Mouse (Mus musculus) cerebellum, postnatal 10 days (tissue): ENCODE results near the gene Cntn4.

Experiments used
- DNase-seq, 2 experiments: peaks; one replicate each; pipeline ENCODE4 v3.0.0; 2021; ENCODE audit warnings: mixed read lengths in 2 of 2

Gene Cntn4

DNA sequence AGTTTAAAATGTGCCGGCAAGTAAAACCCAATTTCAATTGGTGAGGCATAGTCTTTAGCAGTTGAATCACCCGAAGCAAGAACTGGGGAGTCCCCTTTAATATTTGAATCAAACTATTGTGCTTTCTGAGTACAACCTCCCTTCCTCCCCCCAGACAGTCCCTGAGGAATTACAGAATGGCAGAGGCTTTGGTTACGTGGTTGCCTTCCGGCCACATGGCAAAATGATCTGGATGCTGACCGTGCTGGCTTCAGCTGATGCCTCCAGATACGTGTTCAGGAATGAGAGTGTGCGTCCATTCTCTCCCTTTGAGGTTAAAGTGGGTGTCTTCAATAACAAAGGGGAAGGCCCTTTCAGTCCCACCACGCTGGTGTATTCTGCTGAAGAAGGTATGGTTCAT, 998.1 kb downstream of the Cntn4 start:
- DNase-seq: no peak

DNA sequence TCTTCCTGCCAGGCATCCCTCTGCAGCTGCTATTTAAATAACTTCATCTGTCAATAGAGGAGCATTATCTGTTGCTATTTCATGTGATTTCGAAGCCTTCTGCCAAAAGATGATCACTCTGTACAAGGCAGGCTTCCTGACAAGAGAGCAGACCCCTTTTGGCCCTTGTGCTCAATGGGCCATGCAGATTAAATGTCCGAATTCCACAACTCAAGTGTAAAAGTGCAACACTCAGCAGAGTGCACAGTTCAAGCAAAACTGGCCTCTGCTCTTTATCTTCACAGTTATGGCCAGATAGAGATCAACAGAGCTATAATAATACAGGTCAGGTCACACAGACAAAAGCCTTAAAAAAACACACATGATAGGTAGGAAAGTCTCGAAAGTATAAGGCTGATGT, 1024.5 kb downstream of the Cntn4 start:
- no peak for DNase-seq

DNA sequence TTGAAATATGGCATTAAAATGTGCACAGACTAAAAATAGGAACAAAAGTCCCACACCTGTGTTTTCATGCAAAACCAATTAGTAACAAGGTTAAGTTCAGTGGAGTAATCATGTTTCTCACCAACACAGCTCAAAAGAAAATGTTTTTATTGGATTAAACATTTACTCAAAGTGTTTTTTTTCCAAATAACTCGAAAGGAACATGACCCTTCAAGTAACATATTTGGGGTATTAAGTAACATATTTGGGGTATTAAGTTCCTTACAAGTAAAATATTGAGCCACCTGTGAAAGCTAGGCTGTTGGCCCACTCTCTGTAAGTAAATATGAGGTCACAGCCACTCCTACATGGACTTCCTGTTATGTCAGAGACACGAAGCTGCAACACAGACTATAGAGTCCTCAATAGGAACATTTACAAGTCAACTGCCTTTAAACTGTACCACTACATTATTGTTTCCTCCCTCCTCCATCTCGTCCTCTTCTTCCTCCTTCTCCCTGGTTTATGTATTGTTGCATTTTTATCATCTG, 1028.1 kb downstream of the Cntn4 start:
- DNase-seq: no peak

DNA sequence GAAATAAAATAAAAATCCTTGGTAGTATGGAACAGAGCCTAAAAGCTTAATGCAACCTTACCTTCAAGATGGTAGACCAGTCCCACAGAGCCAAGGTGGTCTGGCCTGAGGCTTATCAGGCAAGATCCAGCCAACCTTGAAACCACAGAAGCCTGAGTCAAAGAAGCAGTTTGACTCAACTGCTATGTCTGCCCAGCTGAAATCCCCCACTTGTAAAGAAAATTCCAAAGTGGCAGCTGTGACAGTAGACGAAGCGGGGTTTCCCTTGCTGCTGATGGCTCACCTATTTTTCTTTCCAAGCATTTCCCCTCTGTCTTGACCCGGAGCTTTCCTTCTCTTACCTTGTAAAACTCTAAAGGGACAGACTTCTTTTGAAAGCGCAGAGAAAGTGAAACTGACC, 1048.2 kb downstream of the Cntn4 start:
- no peak for DNase-seq

DNA sequence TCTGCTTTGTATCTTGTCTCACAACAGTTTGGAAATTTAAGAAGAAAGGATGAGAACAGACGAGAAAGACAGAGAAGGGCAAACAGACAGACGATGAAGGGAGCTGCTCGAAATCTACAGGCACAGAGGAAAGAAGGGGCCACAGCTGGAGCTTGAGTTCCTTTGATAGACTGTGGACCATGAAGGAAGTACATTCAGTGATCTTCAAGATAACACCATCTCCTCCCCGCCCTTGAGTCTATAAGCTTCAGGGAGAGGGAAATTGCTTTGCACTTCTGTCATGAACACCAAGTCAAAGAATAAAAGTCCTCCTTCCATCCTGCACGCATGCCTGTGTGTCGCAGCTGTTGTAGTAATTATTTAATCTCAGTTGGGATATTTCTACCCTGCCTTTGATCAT, 1048.6 kb downstream of the Cntn4 start:
- no peak for DNase-seq

DNA sequence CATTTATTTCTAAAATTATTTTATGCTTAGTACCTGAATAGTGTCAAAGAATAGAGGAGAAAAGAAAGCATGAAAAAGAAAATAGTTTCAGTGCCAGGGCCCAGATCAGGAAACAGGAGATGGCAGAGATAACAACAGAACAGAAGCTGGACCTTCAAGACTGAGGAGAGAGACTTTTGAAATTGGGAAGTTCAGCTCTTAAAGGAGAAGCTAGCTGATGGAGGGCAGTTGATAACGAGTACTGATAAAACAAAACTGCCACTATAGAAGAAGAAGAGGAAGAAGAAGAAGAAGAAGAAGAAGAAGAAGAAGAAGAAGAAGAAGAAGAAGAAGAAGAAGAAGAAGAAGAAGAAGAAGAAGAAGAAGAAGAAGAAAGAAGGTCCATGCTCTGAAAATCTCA, 1050.2 kb downstream of the Cntn4 start:
- DNase-seq: no peak

DNA sequence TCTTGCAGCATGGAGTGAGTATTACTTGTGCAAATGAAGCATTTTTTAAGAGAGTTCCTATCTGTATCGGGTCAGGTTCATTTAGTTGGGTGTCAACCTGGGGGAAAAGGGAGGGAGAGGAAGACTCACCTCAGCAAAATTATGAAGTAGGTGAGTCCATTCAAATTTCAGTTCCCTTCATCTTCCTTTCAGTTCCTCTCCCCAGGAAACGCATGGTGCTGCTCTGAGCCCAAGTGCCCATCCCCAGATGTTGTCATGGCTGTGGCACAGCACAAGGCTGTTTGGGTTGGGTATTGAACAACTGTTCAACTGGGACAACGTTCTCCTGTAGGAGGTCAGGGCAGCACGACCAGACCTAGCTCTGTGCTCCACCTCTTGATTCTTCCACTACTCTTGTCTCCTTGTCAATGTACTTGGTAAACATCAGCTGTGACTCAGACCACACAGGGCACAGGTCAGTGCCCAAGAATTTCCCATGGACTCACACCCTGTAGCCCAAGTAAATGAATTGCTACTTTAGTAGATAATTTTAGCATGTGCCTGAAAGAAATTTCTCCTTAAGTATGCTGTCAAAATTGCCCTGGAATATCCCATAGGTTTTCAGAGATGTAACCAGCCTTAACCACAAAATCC, 1052.3 kb downstream of the Cntn4 start:
- DNase-seq: no peak

DNA sequence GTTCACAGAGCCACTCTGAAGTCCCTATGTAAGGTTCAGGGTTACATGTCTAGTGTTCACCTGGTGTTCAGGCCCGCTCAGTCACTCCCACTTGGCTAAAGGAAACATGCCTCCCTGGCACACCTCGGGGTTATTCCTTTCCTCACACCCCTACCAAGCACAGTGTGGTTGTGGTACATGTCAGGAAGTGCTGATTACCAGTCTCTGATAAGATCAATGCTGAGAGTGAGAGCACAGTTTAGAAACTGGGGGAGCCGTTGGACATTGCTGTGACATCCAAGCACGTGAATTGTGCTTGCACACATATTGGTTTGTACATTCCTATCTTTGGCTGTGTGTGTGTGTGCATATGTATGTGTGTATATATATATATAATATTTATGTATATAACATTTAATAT, 1055.1 kb downstream of the Cntn4 start:
- DNase-seq: no peak

DNA sequence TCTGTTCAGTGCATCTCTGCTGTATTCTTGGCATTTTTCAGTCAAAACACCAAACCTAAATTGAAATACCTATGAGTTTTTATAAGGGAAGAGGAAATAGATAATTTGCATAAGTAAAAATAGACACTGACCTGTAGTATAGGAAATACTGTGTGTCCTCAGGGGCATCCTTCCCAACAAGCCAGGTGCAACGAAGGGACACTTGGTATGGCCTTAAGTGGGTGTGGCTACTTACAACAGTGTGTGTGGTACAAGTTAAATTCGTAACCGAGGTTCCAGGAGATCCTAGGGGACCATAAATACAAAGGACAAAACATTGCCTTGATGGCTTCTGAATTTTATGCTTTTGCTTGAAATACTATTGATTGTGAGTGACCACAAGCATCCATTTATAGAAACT, 1060.8 kb downstream of the Cntn4 start:
- no peak for DNase-seq

DNA sequence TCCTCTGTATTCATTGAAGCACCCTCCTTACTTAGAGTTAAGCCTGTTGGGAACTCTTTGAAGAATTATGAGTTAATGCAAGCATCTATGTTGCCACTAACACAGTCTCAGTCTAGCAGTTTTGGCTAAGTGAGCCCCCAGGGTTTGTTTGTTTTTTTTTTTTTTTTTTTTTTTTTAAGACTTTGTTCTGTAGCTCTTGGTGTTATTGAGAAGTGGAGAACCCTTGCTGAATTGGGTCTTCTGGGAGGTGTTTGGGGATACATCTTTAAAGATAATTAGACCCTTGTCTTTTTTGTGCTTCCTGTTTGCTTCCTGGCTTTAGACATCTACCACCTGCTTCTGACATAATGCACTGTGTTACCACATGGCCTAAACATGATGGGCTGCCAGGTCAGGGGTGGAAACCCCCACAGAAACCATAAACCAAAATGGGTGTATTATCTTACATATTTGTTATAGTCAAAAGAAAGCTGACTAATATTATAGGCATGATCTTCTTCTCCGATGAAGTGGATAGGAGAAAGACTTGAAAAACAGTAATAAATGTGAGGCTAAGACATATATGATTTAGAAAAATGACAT, 1062.9 kb downstream of the Cntn4 start:
- DNase-seq: no peak

DNA sequence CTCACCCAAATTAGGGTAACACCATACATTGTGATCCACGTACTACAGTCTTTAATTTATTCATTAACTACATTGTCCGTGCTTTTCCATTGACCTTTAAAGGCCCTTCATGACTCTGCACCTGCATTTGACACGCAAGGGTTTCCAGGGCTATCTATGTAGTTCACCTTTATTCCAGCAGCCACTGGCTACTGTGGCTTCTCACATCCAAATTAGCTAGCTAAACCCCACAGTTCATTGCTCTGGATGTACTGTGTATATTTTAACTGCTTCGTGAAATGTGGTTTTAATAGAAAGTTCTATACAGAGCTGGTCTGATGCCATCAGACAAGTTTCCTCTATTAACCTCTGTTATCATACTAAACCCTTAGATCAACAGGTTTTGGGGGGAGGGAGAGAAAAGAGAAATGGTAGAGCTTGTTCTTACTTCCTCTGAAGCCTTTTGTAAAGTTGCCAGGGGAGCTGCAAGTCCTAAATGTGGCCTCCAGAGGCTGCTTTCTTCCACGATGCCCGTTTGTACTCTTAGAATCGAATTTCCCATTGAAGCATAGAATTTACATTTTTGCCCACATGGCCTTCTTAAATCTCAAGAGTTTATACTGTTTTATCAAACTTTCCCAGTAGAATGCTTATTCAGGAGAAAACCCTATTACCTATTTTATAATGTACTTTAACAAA, 1066.2 kb downstream of the Cntn4 start:
- no peak for DNase-seq

DNA sequence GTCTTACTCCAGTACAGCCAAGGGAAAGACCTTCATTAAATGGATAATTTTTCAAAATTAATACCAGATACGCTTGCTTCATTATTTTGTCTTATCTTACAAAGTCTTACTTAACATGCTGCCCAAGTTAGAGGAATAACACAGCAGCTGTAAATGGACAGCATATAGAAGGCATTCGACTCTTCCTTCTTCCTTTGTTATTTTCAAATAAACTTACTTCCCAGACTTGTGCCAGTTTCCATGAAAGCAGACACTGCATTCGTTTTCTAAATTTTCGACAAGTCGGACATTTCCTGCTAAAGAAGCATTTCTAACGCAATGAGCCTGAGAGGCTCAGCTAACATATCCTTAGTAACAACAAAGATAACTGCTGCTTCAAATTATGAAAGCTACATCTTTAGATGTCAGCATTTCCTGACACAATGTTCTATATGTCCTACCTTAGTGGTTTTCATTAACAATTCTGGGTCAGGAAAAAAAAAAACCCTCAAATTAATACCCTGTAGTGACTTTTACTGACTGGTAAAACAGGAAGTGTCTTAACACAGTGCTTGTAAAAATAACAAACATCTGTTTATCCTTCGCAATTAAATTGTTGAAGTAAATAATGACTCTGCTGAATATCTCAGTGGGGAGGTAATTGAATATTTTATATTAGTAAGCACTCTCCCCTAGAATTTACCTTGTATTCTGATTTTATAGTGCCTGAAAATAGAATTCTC, 1068.4 kb downstream of the Cntn4 start:
- no peak for DNase-seq

DNA sequence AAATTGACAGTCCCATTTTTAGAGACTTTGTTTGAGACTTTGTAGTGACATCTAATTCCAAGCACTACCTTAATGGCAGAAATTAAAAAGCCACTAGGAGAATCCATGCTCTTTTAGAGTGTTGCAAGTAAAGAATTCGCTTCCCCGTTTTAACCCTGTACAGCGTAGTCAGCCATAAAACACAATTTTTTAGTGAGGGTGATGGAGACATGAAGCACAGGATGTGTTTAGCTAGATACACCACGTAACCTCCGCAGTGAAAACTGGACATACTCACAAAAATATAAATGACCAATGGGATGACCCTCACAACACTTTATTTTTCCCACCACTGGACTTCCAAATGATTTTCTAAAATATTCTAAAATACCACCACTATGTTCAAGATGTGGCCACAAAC, 1069.8 kb downstream of the Cntn4 start:
- no peak for DNase-seq

DNA sequence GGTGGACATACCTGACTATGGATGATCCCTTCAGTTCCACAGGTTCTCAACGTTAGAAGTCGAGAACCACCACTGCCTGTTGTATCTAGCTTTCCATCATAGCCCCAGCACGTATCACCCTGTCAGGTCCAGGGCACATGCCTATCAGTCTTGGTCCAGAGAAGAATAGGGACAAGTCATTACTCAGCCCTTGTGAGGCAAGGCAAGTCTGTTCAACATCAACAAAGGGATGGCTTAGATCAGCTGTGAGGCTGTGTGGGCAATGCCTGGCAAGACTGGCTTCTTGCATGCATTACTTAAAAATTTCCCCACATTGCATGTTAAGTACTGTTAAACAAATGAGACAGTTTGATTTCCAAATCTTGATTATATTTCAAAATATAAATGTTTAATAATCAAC, 1070.3 kb downstream of the Cntn4 start:
- DNase-seq: no peak
